Mouse (Mus musculus) stomach, postnatal 0 days (tissue): ENCODE measurements around the gene Creb5.

Source experiments
- CTCF ChIP-seq: IDR thresholded peaks from 2 replicates; pipeline ENCODE4 v1.5.1; 2016; ENCODE audit warnings: antibody characterized with exemption, low read depth, mild to moderate bottlenecking, moderate library complexity
- EP300 ChIP-seq: optimal IDR thresholded peaks from 2 replicates; pipeline ENCODE3; 2016; ENCODE audit warnings: antibody characterized with exemption

GRCm38 (mm10) chr6:53654361-53654824 lies 367.3 kb downstream of the Creb5 start:
- TF ChIP-seq CTCF = no peak
- no peak for TF ChIP-seq EP300
